Mouse (Mus musculus): Measurements from ENCODE around the gene Usp5. TPM values are rescaled to one million over a fixed set of nuclear protein-coding genes. Genes with fewer than 3 reads are reported as not detected.
"Not testable (repeated sequence)": the region's sequence is repeated elsewhere in the genome, so short reads cannot be mapped to it uniquely, and the experiment has no call there.

Gene Usp5
- polyA plus RNA-seq, 1 experiment: 132 TPM

- Histone ChIP-seq H3K4me3 (ENCODE audit: insufficient read depth, poor library complexity, severe bottlenecking) (peak overlapping the region; percentile 94), H3ac (ENCODE audit: control insufficient read depth, insufficient read length, low read depth) (peak overlapping the region; percentile 86), H3K79me2 (ENCODE audit: control insufficient read depth, insufficient read depth) (peaks cover 38% of the 10 kb centered on the region), H3K27me3 (ENCODE audit: control insufficient read depth, insufficient read depth, insufficient read length) (no peaks in the 10 kb centered on the region), H3K79me3 (ENCODE audit: low read depth) (peaks cover 31% of the 10 kb centered on the region), H3K36me3 (ENCODE audit: control insufficient read depth, insufficient read depth) (peaks cover 58% of the 10 kb centered on the region)
- TF ChIP-seq MAX (IDR thresholded peaks at IDR 0.05): no peak
- TF ChIP-seq USF1 (IDR thresholded peaks at IDR 0.05; ENCODE audit: low read depth): no peak
Measured at GRCm38 (mm10) chr6:124812848-124813247, 16.4 kb downstream of the Usp5 start.

GRCm38 (mm10) chr6:124811701-124812560 lies 17.4 kb downstream of the Usp5 start:
- no peak overlapping the region for H3ac ChIP-seq (ENCODE audit: control insufficient read depth, insufficient read length, low read depth)
- H3K36me3 ChIP-seq (ENCODE audit: control insufficient read depth, insufficient read depth): peaks cover 48% of the 10 kb centered on the region
- no peak for TF ChIP-seq CTCF (IDR thresholded peaks at IDR 0.05; ENCODE audit: control insufficient read depth, insufficient read depth, insufficient read length)
- TF ChIP-seq FOSL1 (IDR thresholded peaks at IDR 0.05; ENCODE audit: insufficient read depth, low read length, poor library complexity, severe bottlenecking): no peak
- TF ChIP-seq MAX (IDR thresholded peaks at IDR 0.05): no peak
- H3K4me3 ChIP-seq (ENCODE audit: insufficient read depth, poor library complexity, severe bottlenecking): peak overlapping the region; percentile 94
- H3K79me2 ChIP-seq (ENCODE audit: control insufficient read depth, insufficient read depth): peaks cover 38% of the 10 kb centered on the region
- H3K27me3 ChIP-seq (ENCODE audit: control insufficient read depth, insufficient read depth, insufficient read length): no peaks in the 10 kb centered on the region
- H3K79me3 ChIP-seq (ENCODE audit: low read depth): peaks cover 31% of the 10 kb centered on the region

- Histone ChIP-seq H3K79me2 (ENCODE audit: control insufficient read depth, insufficient read depth) (peaks cover 38% of the 10 kb centered on the region), H3K79me3 (ENCODE audit: low read depth) (peaks cover 31% of the 10 kb centered on the region), H3K4me3 (ENCODE audit: insufficient read depth, poor library complexity, severe bottlenecking) (no peak overlapping the region), H3K27me3 (ENCODE audit: control insufficient read depth, insufficient read depth, insufficient read length) (no peaks in the 10 kb centered on the region), H3ac (ENCODE audit: control insufficient read depth, insufficient read length, low read depth) (no peak overlapping the region), H3K36me3 (ENCODE audit: control insufficient read depth, insufficient read depth) (peaks cover 46% of the 10 kb centered on the region)
- no peak for TF ChIP-seq CTCF (IDR thresholded peaks at IDR 0.05; ENCODE audit: control insufficient read depth, insufficient read depth, insufficient read length)
- TF ChIP-seq FOSL1 (IDR thresholded peaks at IDR 0.05; ENCODE audit: insufficient read depth, low read length, poor library complexity, severe bottlenecking): no peak
- no peak for TF ChIP-seq USF1 (IDR thresholded peaks at IDR 0.05; ENCODE audit: low read depth)
- TF ChIP-seq MYOG (IDR thresholded peaks at IDR 0.05; ENCODE audit: control insufficient read depth, extremely low read depth, insufficient read length): no peak
- no peak for TF ChIP-seq CEBPB (IDR thresholded peaks at IDR 0.05; ENCODE audit: low read depth)
- TF ChIP-seq MYOD1 (IDR thresholded peaks at IDR 0.05; ENCODE audit: control insufficient read depth, insufficient read length, low read depth): no peak
- TF ChIP-seq MAX (IDR thresholded peaks at IDR 0.05): no peak
Measured at GRCm38 (mm10) chr6:124811403-124811665, 17.9 kb downstream of the Usp5 start.

- not testable (repeated sequence) for H3ac ChIP-seq (ENCODE audit: control insufficient read depth, insufficient read length, low read depth); H3K27me3 ChIP-seq (ENCODE audit: control insufficient read depth, insufficient read depth, insufficient read length); H3K4me3 ChIP-seq (ENCODE audit: insufficient read depth, poor library complexity, severe bottlenecking)
- peaks cover 31% of the 10 kb centered on the region for H3K79me3 ChIP-seq (ENCODE audit: low read depth)
- peaks cover 42% of the 10 kb centered on the region for H3K36me3 ChIP-seq (ENCODE audit: control insufficient read depth, insufficient read depth)
- H3K79me2 ChIP-seq (ENCODE audit: control insufficient read depth, insufficient read depth): peaks cover 38% of the 10 kb centered on the region
Measured at GRCm38 (mm10) chr6:124810566-124811402, 18.5 kb downstream of the Usp5 start.

- H3K79me2 ChIP-seq (ENCODE audit: control insufficient read depth, insufficient read depth): peaks cover 38% of the 10 kb centered on the region
- peak overlapping the region; percentile 38 for H3ac ChIP-seq (ENCODE audit: control insufficient read depth, insufficient read length, low read depth)
- no peaks in the 10 kb centered on the region for H3K27me3 ChIP-seq (ENCODE audit: control insufficient read depth, insufficient read depth, insufficient read length)
- peak overlapping the region; percentile 49 for H3K4me3 ChIP-seq (ENCODE audit: insufficient read depth, poor library complexity, severe bottlenecking)
- peaks cover 34% of the 10 kb centered on the region for H3K36me3 ChIP-seq (ENCODE audit: control insufficient read depth, insufficient read depth)
- H3K79me3 ChIP-seq (ENCODE audit: low read depth): peaks cover 31% of the 10 kb centered on the region
- TF ChIP-seq MAX (IDR thresholded peaks at IDR 0.05) (no peak), MYOG (IDR thresholded peaks at IDR 0.05; ENCODE audit: control insufficient read depth, extremely low read depth, insufficient read length) (no peak), USF1 (IDR thresholded peaks at IDR 0.05; ENCODE audit: low read depth) (no peak), CEBPB (IDR thresholded peaks at IDR 0.05; ENCODE audit: low read depth) (no peak), FOSL1 (IDR thresholded peaks at IDR 0.05; ENCODE audit: insufficient read depth, low read length, poor library complexity, severe bottlenecking) (no peak), CTCF (IDR thresholded peaks at IDR 0.05; ENCODE audit: control insufficient read depth, insufficient read depth, insufficient read length) (no peak), MYOD1 (IDR thresholded peaks at IDR 0.05; ENCODE audit: control insufficient read depth, insufficient read length, low read depth) (no peak)
Measured at GRCm38 (mm10) chr6:124809775-124810538, 19.3 kb downstream of the Usp5 start.

All from C2C12 (cell line).